Mouse (Mus musculus): ENCODE results near the gene Thnsl1.

The Thnsl1 gene

DNA sequence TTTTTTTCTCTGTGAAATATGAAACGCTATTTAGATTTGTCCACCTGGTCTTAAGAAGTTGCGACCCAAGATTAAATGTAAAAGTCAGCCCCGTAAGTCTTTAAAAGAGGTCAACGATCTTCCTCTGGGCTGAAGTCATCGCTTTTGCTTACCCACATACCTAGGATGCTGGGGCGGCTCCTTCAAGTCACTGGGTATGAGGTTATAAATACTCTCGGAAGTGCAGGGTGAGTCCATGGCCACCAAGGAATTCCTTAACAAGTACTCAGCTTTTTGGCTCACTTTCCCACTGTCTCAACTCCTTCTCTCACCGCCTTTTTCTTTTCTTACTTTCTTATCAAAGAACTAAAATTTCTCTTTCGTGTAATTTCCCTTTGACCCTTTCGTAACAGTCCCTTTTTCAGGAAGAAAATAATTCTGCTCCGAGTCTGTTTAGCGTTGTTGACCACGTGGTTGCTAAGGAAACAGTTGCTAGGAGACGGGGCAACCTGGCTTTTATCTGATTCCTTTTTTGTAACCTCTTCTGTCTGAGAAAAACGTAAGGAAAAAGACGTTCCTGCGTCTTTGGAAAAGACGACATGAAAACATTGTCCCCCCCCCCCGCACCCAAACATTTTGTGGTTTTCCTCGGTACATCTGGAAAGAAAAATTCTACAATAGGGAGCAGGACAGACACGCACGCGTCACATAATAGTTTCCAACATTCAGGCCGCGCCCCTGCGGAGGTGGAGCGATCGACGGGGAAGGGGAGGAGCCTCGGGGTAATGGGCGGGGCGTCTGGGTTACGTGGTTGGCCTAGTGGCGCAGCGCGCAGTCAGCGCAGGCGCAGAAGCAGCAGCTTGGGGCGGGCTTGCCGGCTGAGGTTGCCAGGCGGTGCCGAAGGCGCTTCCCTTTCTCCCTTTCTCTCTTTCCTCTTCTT is at the start of gene Thnsl1, which contains the start of gene Enkur:
Gene Thnsl1, plus strand, starts transcription at position 813 of the 919 bp plus-strand sequence.
Gene Enkur, minus strand, starts transcription at position 454 of the 919 bp plus-strand sequence.
- TF ChIP-seq GATA4 (IDR thresholded peaks at IDR 0.05; ENCODE audit: insufficient replicate concordance, low read length): no peak; the same call in 1 of the 2 replicates

GRCm38 (mm10) chr2:21164296-21164695 is 41.2 kb upstream of the Thnsl1 start:
- TF ChIP-seq GATA4 (IDR thresholded peaks at IDR 0.05; ENCODE audit: insufficient replicate concordance, low read length): no peak

GRCm38 (mm10) chr2:21167916-21168315 is 37.6 kb upstream of the Thnsl1 start:
- TF ChIP-seq GATA4 (IDR thresholded peaks at IDR 0.05; ENCODE audit: insufficient replicate concordance, low read length): no peak

- TF ChIP-seq GATA4 (IDR thresholded peaks at IDR 0.05; ENCODE audit: insufficient replicate concordance, low read length): no peak
Observed at GRCm38 (mm10) chr2:21172797-21173196, 32.7 kb upstream of the Thnsl1 start.

DNA sequence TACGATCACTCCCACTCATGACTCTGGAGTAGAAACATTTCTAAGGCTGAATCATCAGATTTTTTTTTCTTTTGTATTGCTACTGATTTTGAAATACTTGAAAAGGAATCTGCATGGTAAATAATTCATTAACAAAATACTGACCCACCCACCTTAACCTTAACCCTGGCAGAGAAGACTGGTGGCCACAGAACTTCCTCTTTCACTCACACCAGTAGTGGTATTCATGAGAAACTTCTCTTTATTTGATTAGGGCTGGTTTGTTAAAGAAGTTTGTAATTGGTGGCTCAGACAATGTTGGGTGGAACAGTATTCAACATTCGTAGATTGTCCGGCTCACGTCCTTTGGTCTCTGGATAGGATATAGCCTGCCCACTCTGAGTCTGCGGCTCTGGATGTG is 26.4 kb upstream of the Thnsl1 start:
- no peak for TF ChIP-seq GATA4 (IDR thresholded peaks at IDR 0.05; ENCODE audit: insufficient replicate concordance, low read length)

GRCm38 (mm10) chr2:21182811-21183210 is 22.7 kb upstream of the Thnsl1 start:
- no peak for TF ChIP-seq GATA4 (IDR thresholded peaks at IDR 0.05; ENCODE audit: insufficient replicate concordance, low read length)

DNA sequence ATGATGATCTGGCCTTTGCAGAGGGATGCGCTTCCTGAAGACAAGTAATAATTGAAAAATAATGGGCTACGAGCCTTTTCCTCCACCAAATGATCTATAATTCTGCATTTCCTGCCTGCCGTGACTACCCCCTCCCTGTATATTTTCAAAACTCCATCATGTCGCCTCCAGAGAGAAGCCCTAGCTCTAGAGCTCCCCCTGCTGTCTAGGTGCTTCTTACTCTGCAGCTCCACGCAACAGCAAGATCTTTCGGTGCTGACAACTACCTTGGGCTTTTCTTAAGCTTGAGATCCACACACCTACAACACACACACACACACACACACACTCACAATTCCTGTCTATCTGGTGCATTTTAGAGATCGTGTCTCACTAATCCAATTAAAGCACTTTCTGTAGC is 17.9 kb upstream of the Thnsl1 start:
- no peak for TF ChIP-seq GATA4 (IDR thresholded peaks at IDR 0.05; ENCODE audit: insufficient replicate concordance, low read length)

DNA sequence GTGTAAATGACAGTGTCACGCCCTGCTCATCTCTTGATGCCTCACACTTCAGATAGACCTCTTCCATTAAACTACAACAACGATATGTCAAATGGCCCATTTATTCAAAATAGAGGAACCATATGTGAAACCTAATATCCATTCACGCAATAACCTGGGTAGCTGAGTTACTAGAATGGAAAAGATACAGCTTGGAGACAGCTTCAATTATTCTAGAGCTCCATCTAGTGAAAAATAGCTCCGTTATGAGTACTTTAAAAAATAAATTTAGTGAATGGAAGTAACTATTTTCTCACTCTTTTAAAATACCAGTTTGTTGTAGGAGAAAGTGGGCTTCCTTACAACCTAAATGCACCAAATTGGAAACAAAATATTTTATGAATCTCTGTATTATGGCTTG is 16.9 kb upstream of the Thnsl1 start:
- TF ChIP-seq GATA4 (IDR thresholded peaks at IDR 0.05; ENCODE audit: insufficient replicate concordance, low read length): no peak

- TF ChIP-seq GATA4 (IDR thresholded peaks at IDR 0.05; ENCODE audit: insufficient replicate concordance, low read length): no peak
Observed at GRCm38 (mm10) chr2:21191232-21191631, 14.3 kb upstream of the Thnsl1 start.

- no peak for TF ChIP-seq GATA4 (IDR thresholded peaks at IDR 0.05; ENCODE audit: insufficient replicate concordance, low read length)
Observed at GRCm38 (mm10) chr2:21195233-21195632, 10.3 kb upstream of the Thnsl1 start.

- TF ChIP-seq GATA4 (IDR thresholded peaks at IDR 0.05; ENCODE audit: insufficient replicate concordance, low read length): no peak
Observed at GRCm38 (mm10) chr2:21199051-21199450, 6.5 kb upstream of the Thnsl1 start.

GRCm38 (mm10) chr2:21202754-21203153 is 2.8 kb upstream of the Thnsl1 start:
- TF ChIP-seq GATA4 (IDR thresholded peaks at IDR 0.05; ENCODE audit: insufficient replicate concordance, low read length): no peak

GRCm38 (mm10) chr2:21205831-21206159 is 271 bp downstream of the Thnsl1 start:
- TF ChIP-seq GATA4 (IDR thresholded peaks at IDR 0.05; ENCODE audit: insufficient replicate concordance, low read length): no peak

DNA sequence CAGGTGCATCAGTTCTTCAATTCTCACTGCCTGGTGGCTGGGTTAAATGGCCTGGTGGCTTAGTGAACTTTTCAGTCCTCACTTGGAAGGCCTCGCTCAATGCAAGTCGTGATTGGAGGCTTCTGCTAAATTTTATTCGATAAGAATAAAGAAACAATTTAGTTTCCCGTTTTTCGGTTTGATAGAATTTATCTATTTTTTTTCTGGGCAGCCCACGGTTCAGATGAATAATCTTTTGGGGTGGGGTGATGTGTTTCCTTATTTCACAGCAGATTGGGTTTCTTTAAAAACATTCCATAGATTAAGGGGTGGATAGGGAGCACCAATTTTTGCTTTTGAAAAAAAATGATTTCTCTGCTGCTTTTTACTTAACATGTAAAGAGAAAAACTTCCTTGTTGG is 754 bp downstream of the Thnsl1 start:
- TF ChIP-seq GATA4 (IDR thresholded peaks at IDR 0.05; ENCODE audit: insufficient replicate concordance, low read length): no peak

DNA sequence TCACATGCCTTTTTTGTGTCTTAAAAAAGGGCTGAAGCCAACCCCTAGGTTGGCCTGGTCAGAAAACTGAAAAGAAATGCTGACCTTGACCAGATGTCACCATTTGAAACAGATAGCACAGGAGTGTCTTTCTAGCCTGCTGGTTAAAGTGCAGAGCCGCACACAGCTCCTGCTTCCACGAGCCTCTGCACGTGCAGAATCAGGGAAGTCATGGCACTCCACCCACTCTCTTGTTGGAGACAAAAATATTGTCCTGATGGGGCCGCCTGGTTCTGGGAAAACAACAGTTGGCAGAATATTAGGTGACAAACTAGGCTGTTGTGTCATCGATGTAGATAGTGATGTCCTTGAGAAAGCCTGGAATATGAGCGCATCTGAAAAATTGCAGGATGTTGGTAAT is 5.8 kb downstream of the Thnsl1 start:
- TF ChIP-seq GATA4 (IDR thresholded peaks at IDR 0.05; ENCODE audit: insufficient replicate concordance, low read length): no peak

- TF ChIP-seq GATA4 (IDR thresholded peaks at IDR 0.05; ENCODE audit: insufficient replicate concordance, low read length): no peak
Observed at GRCm38 (mm10) chr2:21214322-21214721, 8.8 kb downstream of the Thnsl1 start.

GRCm38 (mm10) chr2:21215284-21215683 is 9.8 kb downstream of the Thnsl1 start:
- TF ChIP-seq GATA4 (IDR thresholded peaks at IDR 0.05; ENCODE audit: insufficient replicate concordance, low read length): no peak

All from liver, adult (tissue).